Mouse (Mus musculus) gastrocnemius, adult 18-20 months (tissue): ENCODE measurements around the gene Mgll. TPM values are rescaled to one million over a fixed set of nuclear protein-coding genes. Genes with fewer than 3 reads are reported as not detected.

Source experiments
- DNase-seq: peaks from one replicate; pipeline ENCODE4 v3.0.0; 2021; ENCODE audit warnings: low spot score
- long read RNA-seq, 2 experiments: library from polyadenylated mRNA; stranded (forward); transcript quantifications; one replicate each; pipeline ENCODE4 v2.0.0; 2021
- total RNA-seq, 2 experiments: library from RNA; stranded (reverse); gene quantifications; 2 replicates each; pipeline ENCODE4 v1.2.3; 2021

Mgll gene
- 10 to 100 TPM; 25.2 to 45.8 TPM for total RNA-seq
- long read RNA-seq, experiment 1, transcript Mgll-204 (8 exons, 3,676 nt), result major isoform, 13 of 28 reads
- long read RNA-seq, experiment 1, partial matches to known transcripts, result 3 of 28 reads
- long read RNA-seq, experiment 1, other reads (novel, unspliced or antisense), result 11 of 28 reads
- long read RNA-seq, experiment 2, transcript Mgll-204 (8 exons, 3,676 nt), result major isoform, 9 of 25 reads
- long read RNA-seq, experiment 2, partial matches to known transcripts, result 3 of 25 reads
- long read RNA-seq, experiment 2, other reads (novel, unspliced or antisense), result 10 of 25 reads

DNA sequence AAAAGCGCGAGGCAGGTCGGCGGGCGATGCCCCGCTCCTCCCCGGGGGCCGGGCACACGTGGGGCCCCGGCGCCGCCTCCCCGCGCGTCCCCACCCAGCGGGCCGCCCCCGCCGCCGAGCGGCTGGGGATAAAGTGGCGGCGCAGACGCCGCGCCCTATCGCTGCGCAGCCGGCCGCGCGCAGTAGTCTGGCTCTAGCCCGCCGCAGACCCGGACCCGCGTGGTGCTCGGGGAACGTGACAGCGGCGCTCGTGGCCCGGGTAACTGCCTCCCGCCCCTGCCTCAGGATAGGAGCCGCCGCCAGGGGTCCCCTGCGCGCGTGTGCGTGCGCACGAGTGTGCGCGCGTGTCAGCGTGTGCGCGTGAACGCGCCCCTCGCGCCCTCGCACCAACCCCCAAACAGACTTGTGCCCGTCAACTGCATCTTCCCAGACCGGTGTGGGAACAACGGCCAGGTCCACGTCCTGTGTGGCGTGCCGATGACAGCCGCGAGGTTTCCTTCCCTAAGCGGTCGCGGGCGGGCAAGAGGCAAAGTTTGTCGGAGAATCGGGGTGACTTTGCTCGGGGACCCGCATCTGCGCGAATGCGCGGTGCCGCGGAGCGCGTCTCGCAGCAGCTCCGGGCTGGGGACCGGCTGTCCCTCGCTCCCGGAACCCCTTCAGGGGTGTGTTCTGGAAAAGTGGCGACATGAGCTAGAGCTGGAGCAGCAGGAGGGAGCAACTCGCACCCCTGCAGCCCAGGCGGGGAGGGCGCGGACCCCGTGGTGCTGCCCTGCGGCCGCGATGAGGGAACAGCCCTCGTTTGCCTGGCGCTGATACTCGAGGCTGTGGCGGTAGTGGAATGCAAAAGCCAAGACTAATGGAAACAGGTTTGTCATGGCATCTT is at the start of gene Mgll:
Gene Mgll, plus strand, starts transcription at position 100 of the 883 bp plus-strand sequence.
- DNase-seq, result peak; percentile 59

DNA sequence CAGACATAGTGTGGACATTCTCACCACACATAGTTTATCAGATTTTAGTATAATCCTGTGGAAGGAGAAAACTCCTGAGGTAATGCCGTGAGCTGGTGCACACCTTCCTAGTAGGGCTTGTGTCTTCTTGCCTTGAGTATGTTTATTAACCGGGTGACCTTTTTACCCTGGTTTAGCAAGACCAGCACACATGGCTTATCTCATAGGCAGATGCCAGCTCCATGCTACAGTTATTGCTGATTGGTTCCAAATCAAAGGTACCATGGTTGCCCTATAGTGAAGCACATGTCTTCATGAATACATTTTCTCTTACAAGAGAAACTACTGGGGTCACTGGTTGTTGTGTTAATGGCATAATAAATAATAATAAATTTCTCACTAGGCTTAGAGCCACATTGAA is 48.4 kb upstream of the Mgll start:
- no peak for DNase-seq

DNA sequence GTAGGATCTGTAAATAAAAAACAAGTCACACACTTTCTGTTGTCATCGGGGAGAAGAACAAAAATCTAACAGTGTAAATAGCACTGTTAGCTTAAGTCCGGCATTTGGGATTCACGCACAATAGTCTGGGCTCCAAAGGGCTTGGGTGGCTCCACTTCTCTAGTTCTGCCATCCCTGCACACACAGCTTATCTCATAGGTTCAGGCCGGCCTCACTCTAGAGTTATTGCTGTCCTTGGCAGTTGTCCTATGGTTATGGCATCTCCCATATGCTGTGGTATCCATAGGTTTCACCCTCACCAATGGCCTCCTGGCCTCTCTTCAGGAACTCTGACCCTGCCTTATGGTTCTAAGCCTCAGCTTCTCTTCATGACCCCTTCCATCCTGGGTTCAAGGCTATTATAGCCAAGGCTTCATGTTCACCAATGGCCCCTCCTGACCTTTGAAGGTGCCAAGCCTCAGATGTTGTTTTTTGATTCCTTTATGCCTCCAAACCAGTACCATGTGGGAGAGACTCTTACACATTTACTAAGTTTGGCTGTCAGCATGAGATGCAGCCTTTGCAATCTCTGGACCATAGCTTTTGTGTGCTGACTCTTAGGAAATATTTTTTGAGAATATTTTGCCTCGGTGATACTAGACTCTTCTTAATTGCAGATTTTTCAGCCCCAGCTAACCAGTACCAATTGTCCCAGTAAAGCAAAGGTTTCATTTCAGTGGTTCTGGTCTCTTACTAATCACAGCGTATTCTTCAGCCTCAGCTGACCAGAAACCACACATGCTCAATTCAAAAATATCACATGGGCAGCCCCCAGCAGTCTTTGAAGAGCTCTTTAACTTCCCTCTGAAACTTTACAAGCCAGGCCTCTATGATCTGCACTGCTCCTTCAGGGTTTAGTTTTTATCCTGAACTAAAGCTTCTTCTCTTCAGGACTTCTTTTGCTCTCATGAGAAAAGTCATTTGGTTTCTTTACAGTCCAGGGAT is 47.2 kb upstream of the Mgll start:
- no peak for DNase-seq

DNA sequence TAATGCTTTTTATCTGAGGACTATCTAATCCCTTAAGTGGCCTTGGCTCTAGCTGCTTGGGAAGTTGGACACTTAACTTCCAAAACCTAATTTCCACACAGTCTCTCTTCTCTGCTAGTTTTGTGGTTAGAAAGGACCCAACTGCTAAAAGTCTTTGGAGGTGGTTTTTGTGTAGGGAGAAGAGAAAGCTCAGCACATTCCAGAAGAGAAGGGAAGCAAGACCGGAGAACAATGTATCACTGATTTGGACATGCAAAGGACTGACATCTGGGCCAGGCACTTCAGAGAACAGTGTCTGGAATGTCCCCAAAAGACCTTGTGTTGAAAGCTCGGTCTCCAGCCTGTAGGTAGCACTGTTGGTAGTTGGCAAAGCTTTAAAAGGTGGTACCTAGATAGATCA is 46.5 kb upstream of the Mgll start:
- DNase-seq, result no peak

DNA sequence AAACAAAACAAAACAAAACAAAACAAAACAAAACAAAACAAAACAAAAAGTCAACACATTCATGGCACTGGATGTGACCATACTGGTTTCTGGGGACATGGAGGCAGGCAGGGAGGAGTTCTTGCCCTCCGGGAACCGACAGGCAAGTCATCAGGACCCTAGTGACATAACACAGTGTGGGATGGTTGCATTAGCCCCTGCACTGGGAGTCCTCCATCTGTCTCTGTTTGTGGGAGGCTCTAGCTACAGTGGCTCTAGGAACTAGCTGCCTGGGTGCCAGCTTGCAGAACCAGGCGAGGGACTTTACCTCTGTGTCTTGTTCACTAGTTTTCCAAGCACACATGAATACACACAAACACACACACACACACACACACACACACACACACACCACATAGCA is 43.2 kb upstream of the Mgll start:
- no peak for DNase-seq

DNA sequence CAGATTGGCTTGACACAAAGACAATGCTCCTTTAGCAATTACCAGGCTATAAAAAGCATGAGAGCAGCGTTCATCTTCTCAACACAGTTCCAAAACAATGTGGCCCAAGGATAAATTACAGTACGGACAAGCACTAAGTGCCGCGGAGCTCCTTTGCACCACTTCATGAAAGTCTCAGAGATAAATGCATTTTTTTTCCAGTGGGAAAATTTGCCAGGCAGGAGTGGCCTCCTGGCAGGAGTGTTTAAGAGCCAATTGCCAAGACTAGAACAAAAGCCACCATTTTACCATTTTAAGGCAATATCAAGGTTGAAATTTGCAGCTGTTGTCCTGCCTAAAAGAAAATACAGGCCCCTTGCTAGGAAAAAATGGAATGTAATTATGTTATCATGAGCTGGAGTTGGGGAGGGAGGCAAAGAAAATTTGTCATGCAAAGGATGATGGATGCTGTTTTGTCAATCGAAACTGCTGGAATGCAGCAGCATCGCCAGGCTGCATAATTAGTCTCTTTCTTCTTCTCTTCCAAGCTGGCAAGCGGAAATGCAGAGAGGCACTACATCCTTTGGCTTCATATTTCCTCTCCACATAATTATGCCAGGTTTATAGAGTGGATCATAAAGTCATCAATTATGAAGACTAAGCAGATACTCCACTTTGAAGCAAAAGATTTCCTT is 40.7 kb upstream of the Mgll start:
- DNase-seq, result no peak

DNA sequence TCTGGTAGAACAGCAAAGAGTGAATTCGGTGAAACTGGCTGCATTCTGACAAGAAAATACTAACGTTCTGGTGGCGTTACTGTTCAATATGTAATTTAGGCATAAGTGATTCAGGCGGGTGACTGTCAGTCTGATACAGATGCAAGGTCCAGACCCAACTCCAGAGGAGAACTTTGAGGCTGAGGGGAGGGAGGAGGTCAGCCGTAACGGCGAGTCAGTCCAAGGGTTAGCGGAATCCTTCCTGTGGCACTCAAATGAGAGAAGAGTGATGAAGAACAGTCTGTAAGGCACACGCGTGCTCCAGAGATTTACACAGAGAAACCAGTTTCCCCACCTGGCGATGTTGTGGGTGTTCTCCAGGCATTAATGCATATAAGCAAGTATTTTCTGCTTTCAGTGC is 36.0 kb upstream of the Mgll start:
- no peak for DNase-seq

DNA sequence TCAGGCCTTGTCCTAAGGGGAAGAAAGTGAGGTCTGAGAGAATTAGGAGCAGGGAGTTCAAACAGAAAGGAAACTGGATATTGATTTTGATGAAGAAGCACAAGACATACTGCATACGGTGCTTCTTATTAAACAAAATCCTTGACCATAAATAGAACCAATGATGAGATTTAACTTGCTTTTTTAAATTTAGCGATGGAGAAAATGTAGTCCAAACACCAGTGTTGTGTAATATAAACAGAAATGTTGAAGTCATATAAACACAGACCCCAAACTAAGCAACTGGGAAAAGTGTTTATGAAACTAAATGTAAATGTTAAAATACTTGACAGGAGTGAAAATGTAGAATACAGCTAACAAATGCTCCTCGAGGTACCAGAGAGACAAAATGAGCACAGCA is 35.5 kb upstream of the Mgll start:
- no peak for DNase-seq

DNA sequence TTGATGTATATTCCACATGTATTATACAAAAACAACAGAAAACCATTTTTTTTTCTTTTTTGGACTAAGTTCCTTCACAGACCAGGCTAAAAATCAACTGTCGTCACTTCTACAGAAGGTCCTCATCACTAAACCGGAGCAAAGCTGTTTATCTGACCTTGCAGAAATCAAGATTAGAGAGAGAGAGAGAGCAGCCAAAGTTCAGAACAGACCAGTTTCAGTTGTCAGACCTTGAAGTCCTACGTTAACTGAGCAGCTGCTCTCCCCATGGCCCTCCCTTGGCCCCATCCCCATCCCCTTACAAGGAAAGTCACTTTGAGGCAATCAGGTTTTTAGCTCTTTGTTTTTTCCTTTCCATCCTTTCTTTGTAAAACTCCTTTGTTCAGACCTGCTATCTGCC is 34.0 kb upstream of the Mgll start:
- no peak for DNase-seq

DNA sequence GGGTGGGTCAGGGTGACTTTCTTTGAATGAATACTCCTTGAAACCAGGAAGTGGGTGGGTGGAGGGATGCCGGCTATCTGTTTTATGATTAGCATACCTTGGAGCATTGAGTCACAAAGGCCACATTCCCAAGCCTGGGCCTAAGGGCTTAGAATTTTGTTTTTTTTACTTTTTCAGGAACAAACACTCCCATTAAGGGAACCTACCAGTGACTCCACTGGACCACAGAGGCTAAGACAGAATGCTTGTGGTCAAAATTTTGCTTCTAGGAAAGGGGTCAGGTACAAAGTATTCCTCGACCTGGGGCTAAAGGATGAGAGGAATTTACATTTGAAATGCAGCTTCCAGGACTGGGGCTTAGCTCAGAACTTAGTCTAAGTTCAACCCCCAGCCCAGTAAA is 32.9 kb upstream of the Mgll start:
- no peak for DNase-seq

DNA sequence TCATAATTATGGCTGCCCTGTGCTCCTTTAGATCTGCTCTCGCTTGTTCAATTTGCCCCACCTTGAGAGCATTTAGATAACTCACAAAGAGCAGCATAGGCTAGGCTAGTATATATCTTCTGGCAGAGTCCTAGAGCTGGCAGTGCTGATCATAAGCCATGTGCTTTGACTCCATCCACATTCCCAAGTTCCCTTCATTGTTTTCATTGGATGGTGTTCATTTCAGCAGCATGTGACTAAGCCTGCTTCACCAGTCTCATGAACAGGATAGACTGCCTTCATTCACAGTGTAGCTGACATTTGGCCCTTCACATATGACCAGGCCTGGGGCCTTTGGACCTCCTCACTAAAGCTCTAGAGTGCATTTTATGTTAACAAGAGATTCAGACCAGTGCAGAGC is 21.3 kb upstream of the Mgll start:
- DNase-seq, result no peak

DNA sequence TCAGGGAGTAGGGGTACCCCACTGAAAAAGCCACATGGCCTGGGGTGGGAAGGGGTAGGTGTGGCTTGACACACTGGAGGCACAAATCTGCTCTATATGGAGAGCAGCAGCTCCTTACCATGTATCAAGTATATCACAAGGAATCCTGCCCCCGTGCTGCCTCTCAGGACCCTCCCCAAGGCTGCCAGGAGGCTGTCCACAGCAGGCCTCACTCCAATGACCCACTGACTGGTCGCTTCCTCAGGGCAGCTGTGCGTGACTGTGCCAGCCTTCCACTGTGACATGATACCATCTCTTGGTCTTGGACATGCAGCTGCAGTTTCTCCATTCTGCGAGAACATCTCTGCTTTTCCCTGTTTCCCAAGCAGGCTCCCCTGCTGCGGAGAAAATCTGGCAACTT is 20.5 kb upstream of the Mgll start:
- no peak for DNase-seq

DNA sequence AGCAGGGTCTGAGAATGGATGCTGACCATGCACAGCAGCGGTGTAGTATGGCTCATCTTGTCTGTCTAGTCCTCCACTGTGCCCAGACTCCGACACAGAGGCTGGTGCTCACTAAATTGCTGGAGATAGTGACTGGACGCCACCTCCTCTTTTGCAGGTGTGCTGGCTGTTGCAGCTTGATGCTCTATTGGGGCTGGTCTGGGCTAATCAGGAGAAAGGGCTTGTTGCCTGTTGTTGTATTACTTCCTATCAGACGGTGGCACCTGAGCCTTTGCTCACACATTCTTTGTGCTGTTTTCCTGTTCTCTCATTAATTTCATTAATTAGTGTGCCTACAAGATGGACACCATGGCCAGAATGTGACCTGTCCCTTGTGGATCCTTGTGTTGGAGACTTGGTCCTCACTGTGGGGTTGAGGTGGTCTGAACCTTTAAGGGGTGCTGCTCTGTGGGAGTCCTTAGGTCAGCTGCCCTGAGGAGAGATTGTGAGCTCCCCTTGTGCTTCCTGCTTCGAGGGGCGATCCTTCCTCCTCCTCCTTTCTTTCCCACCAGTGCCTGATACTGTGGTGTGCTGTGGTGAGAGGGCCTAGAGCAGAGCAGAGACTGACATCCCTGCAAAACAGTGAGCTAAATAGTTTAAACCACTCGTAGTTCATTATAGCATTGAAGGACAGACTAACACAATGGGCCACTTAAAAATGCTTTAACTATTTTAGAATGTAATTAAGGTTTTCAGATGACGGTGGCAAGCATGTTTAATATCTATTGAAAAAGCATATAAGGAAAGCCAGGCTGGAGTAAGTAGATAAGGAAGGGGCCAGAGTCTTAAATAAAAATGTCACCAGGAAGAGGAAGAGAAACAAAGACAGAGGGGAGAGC is 15.6 kb upstream of the Mgll start:
- no peak for DNase-seq

DNA sequence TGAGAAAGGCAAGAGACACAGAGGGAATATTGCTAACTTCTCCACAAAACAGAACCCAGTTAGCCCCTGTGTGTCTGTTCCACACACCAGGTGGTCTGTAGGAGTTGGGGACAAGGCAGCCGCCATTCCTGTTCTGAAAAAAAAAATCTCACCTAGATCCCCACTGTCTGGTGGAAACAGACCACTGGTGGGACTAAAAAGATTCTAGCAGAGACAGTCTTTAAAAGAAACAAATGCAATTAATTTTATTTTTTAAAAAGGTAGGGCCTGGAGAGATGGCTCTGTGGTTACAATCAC is 15.0 kb upstream of the Mgll start:
- no peak for DNase-seq

DNA sequence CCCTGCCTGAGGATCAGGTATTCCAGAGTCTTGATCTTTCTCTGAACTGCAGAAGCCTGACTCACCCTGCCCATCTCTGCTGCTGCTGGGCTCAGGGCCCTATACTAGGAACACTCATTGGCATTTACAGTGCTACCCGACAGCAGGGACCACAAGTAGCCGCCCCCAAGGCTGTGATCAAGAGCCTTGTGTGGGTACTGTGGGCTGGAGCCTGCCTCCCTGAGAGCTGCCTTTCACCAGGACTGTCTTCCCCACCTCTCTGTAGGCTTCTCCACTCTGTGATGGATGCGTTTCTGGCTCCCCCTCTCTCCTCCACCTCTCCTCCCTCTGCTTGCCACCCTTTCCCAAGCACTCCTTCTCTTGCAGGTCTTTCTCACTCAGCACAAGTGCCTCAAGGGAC is 12.9 kb upstream of the Mgll start:
- DNase-seq, result no peak

DNA sequence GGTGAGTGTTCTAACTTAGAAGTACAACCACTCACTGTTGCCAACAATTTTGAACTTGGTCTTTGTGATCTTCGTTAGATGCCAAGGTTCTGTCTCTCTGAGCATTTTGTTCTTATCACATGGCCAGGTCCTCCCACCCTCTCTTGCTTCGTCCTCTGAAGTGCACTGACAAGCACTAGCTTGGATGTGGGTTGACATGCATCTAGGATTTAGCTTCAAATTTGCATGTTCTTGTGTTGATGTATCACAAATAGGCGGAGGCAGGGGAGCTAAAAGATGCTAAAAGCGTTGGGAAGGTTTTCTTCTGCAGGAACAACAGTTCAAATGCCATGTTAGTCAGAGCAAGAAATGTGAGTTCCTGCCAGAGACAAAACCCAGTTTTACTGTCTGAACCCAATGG is 12.1 kb upstream of the Mgll start:
- no peak for DNase-seq

DNA sequence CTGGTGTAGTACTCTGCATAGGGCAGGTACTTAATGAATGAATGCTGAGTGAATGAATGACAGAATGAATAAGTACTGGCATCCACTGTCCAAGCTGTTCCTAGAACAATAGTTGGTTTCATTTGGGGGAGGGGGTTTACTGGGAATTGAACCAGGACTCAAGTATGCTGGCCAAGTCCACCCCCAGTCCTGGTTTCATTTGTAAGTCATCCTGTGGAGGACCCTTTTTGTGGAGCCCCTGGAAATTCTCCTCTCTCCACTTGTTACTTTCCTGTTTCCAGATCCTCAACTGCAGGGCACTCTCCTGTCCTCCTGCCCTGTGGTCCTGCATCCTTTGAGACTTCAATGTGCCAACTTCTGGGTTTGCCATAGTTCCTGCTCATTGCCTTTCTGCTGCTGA is 10.9 kb upstream of the Mgll start:
- DNase-seq, result no peak

DNA sequence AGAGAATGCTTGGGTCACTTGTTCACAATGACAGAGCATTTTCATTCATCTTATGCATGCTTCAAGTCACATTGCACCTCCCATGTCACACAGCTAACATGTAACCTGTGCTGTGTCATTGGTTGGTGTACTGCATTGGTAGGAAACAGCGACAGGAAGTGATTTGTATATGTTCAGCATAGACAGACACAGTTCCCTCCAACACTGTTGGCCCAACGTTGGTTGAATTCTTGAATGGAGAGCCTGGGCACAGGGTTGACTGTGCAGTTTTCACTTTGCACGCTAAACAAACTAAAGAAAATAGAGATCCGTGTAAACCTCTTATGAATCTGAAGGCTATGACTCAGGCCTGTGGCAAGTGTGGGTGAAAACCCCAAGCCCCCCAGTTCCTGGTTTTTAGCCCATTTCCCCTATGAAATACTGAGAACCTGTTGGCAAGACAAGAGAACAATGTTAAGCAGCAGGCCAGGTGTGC is 10.0 kb upstream of the Mgll start:
- no peak for DNase-seq

DNA sequence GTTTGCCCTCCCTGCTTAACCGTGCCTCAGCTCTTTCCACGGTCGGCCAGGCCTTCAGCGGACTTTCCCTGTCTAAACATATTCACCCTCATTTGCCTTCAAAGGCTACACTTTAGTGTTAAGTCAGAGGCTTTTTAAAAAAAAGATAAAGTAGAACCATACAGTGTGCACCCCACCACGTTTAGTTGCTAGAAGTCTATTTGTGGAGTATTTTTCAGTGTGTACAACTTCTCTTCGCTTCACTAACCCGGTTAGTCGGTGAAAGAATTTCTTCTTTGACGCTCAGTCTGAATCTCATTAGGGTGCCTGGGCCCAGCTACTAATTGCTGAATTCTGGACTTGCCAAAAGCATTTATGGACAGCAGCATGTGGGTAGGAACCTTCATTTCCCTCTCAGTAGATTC is 8.8 kb upstream of the Mgll start:
- no peak for DNase-seq

DNA sequence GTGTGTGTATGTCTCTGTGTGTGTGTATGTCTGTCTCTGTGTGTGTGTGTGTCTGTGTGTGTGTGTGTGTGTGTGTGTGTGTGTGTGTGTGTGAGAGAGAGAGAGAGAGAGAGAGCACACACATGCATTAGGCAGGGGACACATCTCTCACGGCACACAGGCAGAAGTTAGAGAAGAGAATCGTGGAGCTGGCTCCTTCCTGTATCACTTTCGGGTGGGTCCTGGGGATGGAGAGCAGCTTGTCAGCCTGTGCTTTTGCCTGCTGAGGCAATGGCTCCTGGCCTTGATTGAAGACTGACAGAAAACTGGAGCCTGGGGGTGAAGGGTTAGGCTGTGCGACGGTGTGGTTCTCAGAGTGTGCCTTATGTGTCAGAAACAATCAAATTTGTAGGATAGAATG is 8.2 kb upstream of the Mgll start:
- DNase-seq, result no peak
